Mouse (Mus musculus): ENCODE results near the gene Sin3b.
"Not testable (repeated sequence)": the region's sequence is repeated elsewhere in the genome, so short reads cannot be mapped to it uniquely, and the experiment has no call there.

Sin3b gene

GRCm38 (mm10) chr8:72722769-72723650, at the start of gene Sin3b:
Sin3b (plus strand) TSS chr8:72723285.
- DNase-seq (ENCODE audit: low spot score) = peak; percentile 92

- DNase-seq (ENCODE audit: low spot score) = no peak
Measured at GRCm38 (mm10) chr8:72674184-72674583, 48.9 kb upstream of the Sin3b start.

GRCm38 (mm10) chr8:72676436-72676835, 46.6 kb upstream of the Sin3b start:
- no peak for DNase-seq (ENCODE audit: low spot score)

GRCm38 (mm10) chr8:72676844-72677243, 46.2 kb upstream of the Sin3b start:
- not testable (repeated sequence) for DNase-seq (ENCODE audit: low spot score)

- DNase-seq (ENCODE audit: low spot score) = no peak
Measured at GRCm38 (mm10) chr8:72677331-72677730, 45.8 kb upstream of the Sin3b start.

- peak; percentile 85 for DNase-seq (ENCODE audit: low spot score)
Measured at GRCm38 (mm10) chr8:72680133-72680532, 43.0 kb upstream of the Sin3b start.

- no peak for DNase-seq (ENCODE audit: low spot score)
Measured at GRCm38 (mm10) chr8:72682051-72682687, 40.9 kb upstream of the Sin3b start.

GRCm38 (mm10) chr8:72683010-72683521, 40.0 kb upstream of the Sin3b start:
- DNase-seq (ENCODE audit: low spot score) = peak; percentile 12

GRCm38 (mm10) chr8:72683572-72684099, 39.4 kb upstream of the Sin3b start:
- DNase-seq (ENCODE audit: low spot score) = not testable (repeated sequence)

GRCm38 (mm10) chr8:72698349-72698926, 24.6 kb upstream of the Sin3b start:
- no peak for DNase-seq (ENCODE audit: low spot score)

GRCm38 (mm10) chr8:72712569-72712968, 10.5 kb upstream of the Sin3b start:
- peak; percentile 13 for DNase-seq (ENCODE audit: low spot score)

GRCm38 (mm10) chr8:72716594-72716993, 6.5 kb upstream of the Sin3b start:
- DNase-seq (ENCODE audit: low spot score) = no peak

GRCm38 (mm10) chr8:72720541-72720940, 2.5 kb upstream of the Sin3b start:
- no peak for DNase-seq (ENCODE audit: low spot score)

- peak; percentile 28 for DNase-seq (ENCODE audit: low spot score)
Measured at GRCm38 (mm10) chr8:72723651-72724001, 541 bp downstream of the Sin3b start.

GRCm38 (mm10) chr8:72728636-72729035, 5.6 kb downstream of the Sin3b start:
- no peak for DNase-seq (ENCODE audit: low spot score)

GRCm38 (mm10) chr8:72735001-72735400, 11.9 kb downstream of the Sin3b start:
- DNase-seq (ENCODE audit: low spot score) = no peak

- no peak for DNase-seq (ENCODE audit: low spot score)
Measured at GRCm38 (mm10) chr8:72736868-72737267, 13.8 kb downstream of the Sin3b start.

GRCm38 (mm10) chr8:72746061-72746460, 23.0 kb downstream of the Sin3b start:
- peak; percentile 59 for DNase-seq (ENCODE audit: low spot score)

GRCm38 (mm10) chr8:72749846-72750245, 26.8 kb downstream of the Sin3b start:
- DNase-seq (ENCODE audit: low spot score) = no peak

- no peak for DNase-seq (ENCODE audit: low spot score)
Measured at GRCm38 (mm10) chr8:72750266-72750665, 27.2 kb downstream of the Sin3b start.

GRCm38 (mm10) chr8:72751126-72751525, 28.0 kb downstream of the Sin3b start:
- no peak for DNase-seq (ENCODE audit: low spot score)

- no peak for DNase-seq (ENCODE audit: low spot score)
Measured at GRCm38 (mm10) chr8:72752289-72752688, 29.2 kb downstream of the Sin3b start.

GRCm38 (mm10) chr8:72753165-72753564, 30.1 kb downstream of the Sin3b start:
- DNase-seq (ENCODE audit: low spot score) = no peak

Measured in embryo, embryonic 10.5 days (tissue).